Mouse (Mus musculus) erythroblast, adult 5-6 weeks (primary cell): Measurements from ENCODE around the gene Strip2. TPM values are rescaled to one million over a fixed set of nuclear protein-coding genes. Genes with fewer than 3 reads are reported as not detected.

ENCODE experiments used
- ATAC-seq: replicated peaks from 2 replicates; pipeline ENCODE4 v1.8.0; 2016; ENCODE audit warnings: moderate number of reproducible peaks, mild to moderate bottlenecking, moderate TSS enrichment, inconsistent platforms; ENCODE audit not compliant: poor library complexity, low FRiP score, severe bottlenecking
- total RNA-seq, 2 experiments: library from RNA; stranded (forward) in 1 of 2; stranded (reverse) in 1 of 2; fragments of 150-400 nt in 1 of 2; fragments of 200-764, 138-1000 nt in 1 of 2; gene quantifications; 2 replicates each; pipeline versions ENCODE4 v1.2.3 to v1.2.4; 2015 to 2017; ENCODE audit warnings: low replicate concordance in 2 of 2

The Strip2 gene
- total RNA-seq, 2 experiments from 2014 or later = 0.19 to 0.77 TPM

DNA sequence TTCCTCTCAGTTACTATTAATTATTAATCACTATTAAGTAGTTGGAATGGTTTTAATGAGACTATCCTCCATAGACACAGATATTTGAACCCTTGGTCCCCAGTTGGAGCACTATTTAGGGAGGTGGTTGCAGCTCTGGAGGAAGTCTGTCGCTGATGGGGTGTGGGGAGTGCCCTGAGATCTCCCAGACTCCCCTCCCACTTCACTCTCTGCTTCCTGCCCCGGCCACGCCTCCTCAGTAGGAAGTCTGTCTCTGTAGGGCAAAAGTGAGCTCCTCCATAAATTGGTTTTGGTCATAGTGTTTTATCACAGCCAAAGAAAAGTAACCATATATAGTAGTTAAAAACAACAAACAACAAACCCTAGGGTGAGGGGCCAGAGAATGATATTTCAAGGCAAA, 70.4 kb downstream of the Strip2 start:
- no peak for ATAC-seq

DNA sequence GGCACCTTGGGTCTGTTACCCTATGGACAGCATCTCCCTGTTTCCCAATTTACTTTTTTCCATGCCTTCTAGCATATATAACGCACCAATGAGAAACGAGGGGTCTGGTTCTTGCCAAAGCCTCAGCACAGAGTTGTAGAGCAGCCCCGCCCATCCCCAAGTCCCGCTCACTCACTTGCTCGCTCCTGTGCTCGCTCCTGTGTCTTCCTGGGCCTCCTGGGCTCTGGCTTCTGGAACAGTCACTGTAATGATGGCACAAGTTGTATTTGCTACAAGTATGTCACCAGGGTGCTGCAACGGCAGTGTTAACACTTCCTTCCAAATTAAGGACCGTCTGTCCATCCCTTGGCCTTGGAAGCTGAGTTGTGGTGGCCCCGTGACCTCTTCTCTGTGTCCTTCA, 81.3 kb downstream of the Strip2 start:
- no peak for ATAC-seq

DNA sequence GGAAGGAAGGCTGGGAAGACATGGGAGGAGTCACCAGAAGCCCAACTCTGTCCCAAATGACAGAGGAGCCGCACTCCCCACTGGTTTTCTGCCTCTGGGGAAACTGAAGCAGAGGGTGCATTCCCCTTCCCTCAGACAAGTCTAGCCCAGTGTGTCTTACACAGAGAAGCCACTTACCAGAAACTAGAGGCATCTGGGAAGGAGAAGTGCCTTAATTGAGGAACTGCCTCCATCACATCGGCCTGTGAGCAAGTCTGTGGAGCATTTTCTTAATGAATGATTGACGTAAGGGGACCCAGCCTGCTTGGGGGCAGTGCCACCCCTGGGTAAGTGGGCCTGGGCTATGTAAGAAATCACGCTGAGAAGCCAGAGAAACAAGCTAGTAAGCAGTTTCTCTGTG, 82.0 kb downstream of the Strip2 start:
- ATAC-seq = no peak

DNA sequence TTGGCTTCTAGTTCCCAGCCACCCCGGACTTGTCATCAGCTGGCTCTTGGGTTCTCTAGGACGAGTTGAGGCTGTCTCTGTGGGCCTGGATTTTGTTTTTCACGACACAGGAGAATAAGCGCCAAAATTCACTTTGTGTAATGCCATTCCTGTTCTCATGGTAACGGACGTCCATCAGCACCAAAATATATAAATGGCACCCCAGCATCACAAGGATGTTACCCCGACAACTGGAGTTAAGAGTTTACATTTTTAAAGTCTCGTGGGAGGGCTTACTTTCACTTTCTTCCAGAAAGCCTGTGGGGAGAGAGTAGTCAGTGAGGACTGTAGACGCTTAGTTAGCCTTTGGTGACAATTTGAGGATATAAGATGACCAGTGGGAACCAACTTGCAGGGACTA, 85.8 kb downstream of the Strip2 start:
- ATAC-seq = no peak

DNA sequence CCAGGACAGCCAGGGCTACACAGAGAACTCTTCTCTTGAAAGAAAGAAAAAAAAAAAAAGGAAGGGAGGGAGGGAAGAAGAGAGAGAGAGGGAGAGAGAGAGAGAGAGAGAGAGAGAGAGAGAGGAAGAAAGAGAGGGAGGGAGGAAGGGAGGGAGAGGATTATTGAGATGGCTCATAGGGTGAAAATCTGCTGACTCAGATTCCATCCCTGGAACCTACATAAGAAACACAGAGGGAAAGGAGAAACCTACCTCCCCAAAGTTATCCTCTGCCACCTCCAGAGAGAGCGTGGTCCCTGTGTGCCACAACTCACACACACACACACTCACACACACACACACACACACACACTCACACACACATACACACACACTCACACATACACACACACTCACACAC, 89.0 kb downstream of the Strip2 start:
- ATAC-seq = no peak

DNA sequence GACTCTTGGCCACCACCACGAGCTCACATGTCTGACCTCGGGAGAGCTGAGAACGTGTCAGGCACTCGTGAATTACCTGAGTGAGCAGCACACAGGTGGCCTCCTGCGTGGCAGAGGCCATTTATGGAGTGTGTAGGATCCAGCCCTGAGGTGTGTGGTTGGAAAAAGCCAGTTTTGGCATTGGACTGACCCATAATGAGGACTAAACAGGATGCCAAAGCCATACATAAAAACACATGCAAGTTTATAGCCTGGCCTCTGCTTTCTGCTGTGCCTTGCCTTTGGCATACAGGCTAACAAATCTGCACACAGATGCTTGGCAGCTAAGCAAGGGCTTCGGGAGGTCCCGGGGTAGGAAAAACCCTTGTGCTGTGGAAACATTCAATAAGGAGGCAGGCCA, 92.4 kb downstream of the Strip2 start:
- ATAC-seq = no peak

Other genes starting within 250 kb of the Strip2 start
- gene Tspan33, start 222.8 kb upstream of the Strip2 start, total RNA-seq (2015; ENCODE audit: low replicate concordance) = 246 and 272 TPM in 2 replicates
- 487 and 489 TPM in 2 replicates for gene Tspan33, start 222.8 kb upstream of the Strip2 start, total RNA-seq (2017; ENCODE audit: low replicate concordance)
- 3.3 and 4.0 TPM in 2 replicates for gene Smo, start 181.5 kb upstream of the Strip2 start, total RNA-seq (2015; ENCODE audit: low replicate concordance)
- 0.60 and 2.6 TPM in 2 replicates for gene Smo, start 181.5 kb upstream of the Strip2 start, total RNA-seq (2017; ENCODE audit: low replicate concordance)
- gene Ahcyl2, start 149.0 kb upstream of the Strip2 start, total RNA-seq (2015; ENCODE audit: low replicate concordance) = 7.1 and 15.2 TPM in 2 replicates
- 9.6 and 20.3 TPM in 2 replicates for gene Ahcyl2, start 149.0 kb upstream of the Strip2 start, total RNA-seq (2017; ENCODE audit: low replicate concordance)
- 23.4 and 29.4 TPM in 2 replicates for gene Nrf1, start 131.0 kb downstream of the Strip2 start, total RNA-seq (2015; ENCODE audit: low replicate concordance)
- 52.6 and 58.6 TPM in 2 replicates for gene Nrf1, start 131.0 kb downstream of the Strip2 start, total RNA-seq (2017; ENCODE audit: low replicate concordance)